Mouse (Mus musculus): ENCODE results near the gene Raver1. TPM values are rescaled to one million over a fixed set of nuclear protein-coding genes. Genes with fewer than 3 reads are reported as not detected.
"Not testable (repeated sequence)": the region's sequence is repeated elsewhere in the genome, so short reads cannot be mapped to it uniquely, and the experiment has no call there.

Gene Raver1
- polyA plus RNA-seq, 1 experiment from 2014 or later = 47.3 TPM

DNA sequence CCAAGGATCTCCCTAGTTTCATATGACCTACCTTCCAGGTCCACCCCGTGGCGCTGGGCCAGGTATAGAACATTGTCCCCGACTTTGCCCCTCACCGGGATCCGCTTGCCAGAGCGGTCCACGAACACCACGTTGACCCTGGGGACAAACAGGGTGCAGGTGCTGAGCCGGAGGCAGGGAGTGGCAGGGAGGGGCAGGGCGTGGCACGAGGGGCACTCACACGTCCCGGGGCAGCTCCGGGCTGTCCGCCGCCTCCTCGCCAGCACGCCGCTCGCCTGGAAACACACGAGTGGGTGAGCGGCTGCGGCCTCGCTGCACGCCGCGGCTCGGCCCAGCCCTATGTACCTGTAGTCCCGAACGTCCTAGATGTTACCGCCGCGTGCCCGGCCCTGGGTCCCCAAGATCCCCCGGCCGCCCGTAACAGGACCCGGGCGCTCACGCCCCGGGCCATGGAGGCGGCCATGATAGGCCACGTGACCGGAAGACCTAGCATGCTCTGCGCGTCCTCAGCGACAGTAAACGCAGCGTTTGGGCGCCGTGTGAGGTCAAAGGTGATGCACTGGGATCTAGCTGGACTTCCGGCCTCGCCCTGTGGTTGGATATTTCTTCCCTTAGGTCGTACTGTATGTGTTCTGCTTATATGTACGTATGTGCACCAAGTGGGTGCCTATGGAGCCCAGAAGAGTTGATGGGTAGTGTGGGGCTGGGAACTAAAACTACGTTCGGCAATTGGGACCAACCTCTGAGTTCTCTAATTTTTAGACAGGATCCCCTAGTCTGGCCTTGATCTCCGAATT lies 18.6 kb downstream of the Raver1 start, which contains the start of the genes Gm49373 and Fdx1l:
Gene Gm49373, minus strand, starts transcription at position 53 of the 797 bp plus-strand sequence.
Gene Fdx1l, minus strand, starts transcription at position 571 of the 797 bp plus-strand sequence.
- Histone ChIP-seq H3K4me3 (peak within 1 kb of the TSS; percentile 86), H3K27ac (replicated peaks) (peak within 1 kb of the TSS; percentile 71), H3K36me3 (peaks cover 74% of the 10 kb centered on the region), H3K9me3 (no peaks in the 10 kb centered on the region), H3K9ac (peak within 1 kb of the TSS; percentile 92), H3K4me1 (peaks cover 19% of the 10 kb centered on the region), H3K4me2 (peak within 1 kb of the TSS; percentile 87), H3K27me3 (replicated peaks) (no peaks in the 10 kb centered on the region)
- WGBS = 3% methylated on average over 58 of the region's 58 CpGs
- ATAC-seq (ENCODE audit: extremely low read depth, insufficient number of reproducible peaks, low FRiP score, low TSS enrichment) = peak; percentile 74; the same call in 1 of the 2 replicates

DNA sequence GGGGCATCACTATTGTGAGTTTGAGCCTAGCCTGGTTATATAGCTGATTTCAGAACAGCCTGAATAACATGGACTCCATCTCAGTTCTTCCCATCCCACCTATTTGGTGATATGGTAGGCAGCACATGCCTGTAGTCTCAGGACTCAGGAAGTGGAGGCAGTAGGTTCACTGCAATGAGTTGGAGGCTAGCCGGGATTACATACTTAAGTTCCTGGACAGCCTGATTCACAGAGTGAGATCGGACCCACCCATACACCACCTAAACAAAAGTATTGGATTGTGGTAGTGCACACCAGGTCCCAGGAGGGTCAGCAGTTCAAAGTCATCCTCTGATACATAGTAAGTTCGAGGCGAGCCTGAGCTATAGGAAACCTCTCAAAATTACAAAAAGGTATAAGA lies 19.2 kb downstream of the Raver1 start:
- Histone ChIP-seq H3K4me1 (peaks cover 19% of the 10 kb centered on the region), H3K27ac (replicated peaks) (peak overlapping the region; percentile 71)
- ATAC-seq (ENCODE audit: extremely low read depth, insufficient number of reproducible peaks, low FRiP score, low TSS enrichment) = no peak

GRCm38 (mm10) chr9:21067006-21067684 lies 24.7 kb downstream of the Raver1 start, which contains the start of gene Zglp1:
Gene Zglp1 (minus strand): TSS chr9:21067093.
- Histone ChIP-seq H3K27ac (replicated peaks) (no peak within 1 kb of the TSS), H3K27me3 (replicated peaks) (no peaks in the 10 kb centered on the region), H3K9ac (no peak within 1 kb of the TSS), H3K36me3 (peaks cover 87% of the 10 kb centered on the region), H3K4me1 (peaks cover 6% of the 10 kb centered on the region), H3K4me2 (no peak within 1 kb of the TSS), H3K9me3 (no peaks in the 10 kb centered on the region), H3K4me3 (no peak within 1 kb of the TSS)
- 0 out of 2 replicates have a peak, but pooled peaks have one; percentile 7 for ATAC-seq (ENCODE audit: extremely low read depth, insufficient number of reproducible peaks, low FRiP score, low TSS enrichment)
- 78% methylated on average over 27 of the region's 27 CpGs for WGBS

More for the DNA sequence above, 19.2 kb downstream of the Raver1 start:
- H3K9ac ChIP-seq = peak overlapping the region; percentile 92
- peaks cover 74% of the 10 kb centered on the region for H3K36me3 ChIP-seq
- no peaks in the 10 kb centered on the region for H3K9me3 ChIP-seq
- H3K4me3 ChIP-seq = peak overlapping the region; percentile 86
- peak overlapping the region; percentile 87 for H3K4me2 ChIP-seq
- no peaks in the 10 kb centered on the region for H3K27me3 ChIP-seq (replicated peaks)
- WGBS = 7% methylated on average over 4 of the region's 4 CpGs

GRCm38 (mm10) chr9:21062928-21063327 lies 28.9 kb downstream of the Raver1 start:
- no peak overlapping the region for H3K9ac ChIP-seq
- no peak for ATAC-seq (ENCODE audit: extremely low read depth, insufficient number of reproducible peaks, low FRiP score, low TSS enrichment)
- H3K4me2 ChIP-seq = no peak overlapping the region
- H3K4me1 ChIP-seq = no peaks in the 10 kb centered on the region
- H3K4me3 ChIP-seq = no peak overlapping the region
- H3K9me3 ChIP-seq = no peaks in the 10 kb centered on the region
- H3K27me3 ChIP-seq (replicated peaks) = no peaks in the 10 kb centered on the region
- WGBS = 83% methylated on average over 2 of the region's 2 CpGs
- H3K36me3 ChIP-seq = peaks cover 61% of the 10 kb centered on the region
- no peak overlapping the region for H3K27ac ChIP-seq (replicated peaks)

DNA sequence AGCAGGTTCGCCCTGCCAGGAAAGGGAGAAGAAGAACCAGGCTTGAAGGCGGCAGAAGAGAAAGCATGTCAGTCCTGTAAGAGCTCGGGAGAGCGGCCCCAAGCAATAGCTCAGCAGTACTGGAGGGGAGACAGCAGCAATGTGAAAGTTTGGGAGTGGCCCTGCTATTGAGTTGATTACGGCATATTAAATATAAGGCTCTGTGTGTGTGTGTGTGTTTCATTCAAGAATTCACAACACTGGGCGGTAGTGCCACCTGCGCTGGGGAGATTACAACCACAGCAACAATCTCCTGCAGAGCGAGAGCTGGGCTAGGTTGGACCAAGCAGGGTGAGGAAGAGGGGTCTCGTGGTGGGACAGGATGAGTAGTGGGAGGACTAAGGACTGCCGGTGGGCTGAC lies 40.2 kb downstream of the Raver1 start:
- Histone ChIP-seq H3K36me3 (no peaks in the 10 kb centered on the region), H3K27me3 (replicated peaks) (peaks cover 21% of the 10 kb centered on the region; the same call in 1 of the 2 replicates), H3K4me2 (no peak overlapping the region), H3K4me1 (no peaks in the 10 kb centered on the region), H3K4me3 (no peak overlapping the region), H3K9me3 (no peaks in the 10 kb centered on the region), H3K27ac (replicated peaks) (no peak overlapping the region), H3K9ac (no peak overlapping the region)
- ATAC-seq (ENCODE audit: extremely low read depth, insufficient number of reproducible peaks, low FRiP score, low TSS enrichment) = no peak
- WGBS = 51% methylated on average over 10 of the region's 10 CpGs

DNA sequence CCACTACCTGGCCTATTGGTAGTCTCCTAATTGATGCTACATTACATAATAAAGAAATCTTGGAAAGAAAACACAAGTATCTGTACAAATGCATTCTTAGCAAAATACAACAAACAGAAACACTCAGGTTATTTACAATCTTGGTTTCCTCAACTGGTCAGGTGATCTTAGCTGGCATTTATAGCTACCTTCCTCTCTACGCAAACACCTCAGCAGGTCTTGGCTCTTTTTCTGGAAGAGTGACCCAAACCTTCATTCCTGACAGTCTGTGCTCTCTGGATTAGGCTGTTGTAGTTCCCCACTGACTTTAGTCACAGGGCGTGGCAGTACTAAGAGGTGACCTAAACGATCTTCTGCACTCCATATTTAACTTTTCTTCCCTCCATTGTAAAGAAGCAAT lies 46.6 kb downstream of the Raver1 start:
- Histone ChIP-seq H3K9me3 (no peaks in the 10 kb centered on the region), H3K9ac (no peak overlapping the region), H3K27me3 (replicated peaks) (peaks cover 10% of the 10 kb centered on the region), H3K4me1 (0 out of 2 replicates have a peak, but pooled peaks cover 2% of the 10 kb centered on the region), H3K27ac (replicated peaks) (no peak overlapping the region), H3K4me3 (no peak overlapping the region), H3K4me2 (no peak overlapping the region), H3K36me3 (no peaks in the 10 kb centered on the region)
- ATAC-seq (ENCODE audit: extremely low read depth, insufficient number of reproducible peaks, low FRiP score, low TSS enrichment) = no peak
- WGBS = 69% methylated on average over 3 of the region's 3 CpGs

- H3K27me3 ChIP-seq (replicated peaks) = peaks cover 12% of the 10 kb centered on the region
- not testable (repeated sequence) for H3K9me3 ChIP-seq; H3K4me2 ChIP-seq; H3K27ac ChIP-seq (replicated peaks); H3K9ac ChIP-seq; ATAC-seq (ENCODE audit: extremely low read depth, insufficient number of reproducible peaks, low FRiP score, low TSS enrichment); H3K4me1 ChIP-seq; H3K4me3 ChIP-seq; H3K36me3 ChIP-seq
- 43% methylated on average over 1 of the region's 1 CpGs for WGBS
Measured at GRCm38 (mm10) chr9:21044785-21045184, 47.0 kb downstream of the Raver1 start.

GRCm38 (mm10) chr9:21043563-21043962 lies 48.2 kb downstream of the Raver1 start:
- Histone ChIP-seq H3K36me3 (no peaks in the 10 kb centered on the region), H3K4me3 (no peak overlapping the region), H3K27ac (replicated peaks) (no peak overlapping the region), H3K9ac (no peak overlapping the region), H3K4me1 (0 out of 2 replicates have a peak, but pooled peaks cover 2% of the 10 kb centered on the region), H3K9me3 (no peaks in the 10 kb centered on the region), H3K4me2 (no peak overlapping the region), H3K27me3 (replicated peaks) (peaks cover 24% of the 10 kb centered on the region)
- no peak for ATAC-seq (ENCODE audit: extremely low read depth, insufficient number of reproducible peaks, low FRiP score, low TSS enrichment)
- 69% methylated on average over 4 of the region's 4 CpGs for WGBS

DNA sequence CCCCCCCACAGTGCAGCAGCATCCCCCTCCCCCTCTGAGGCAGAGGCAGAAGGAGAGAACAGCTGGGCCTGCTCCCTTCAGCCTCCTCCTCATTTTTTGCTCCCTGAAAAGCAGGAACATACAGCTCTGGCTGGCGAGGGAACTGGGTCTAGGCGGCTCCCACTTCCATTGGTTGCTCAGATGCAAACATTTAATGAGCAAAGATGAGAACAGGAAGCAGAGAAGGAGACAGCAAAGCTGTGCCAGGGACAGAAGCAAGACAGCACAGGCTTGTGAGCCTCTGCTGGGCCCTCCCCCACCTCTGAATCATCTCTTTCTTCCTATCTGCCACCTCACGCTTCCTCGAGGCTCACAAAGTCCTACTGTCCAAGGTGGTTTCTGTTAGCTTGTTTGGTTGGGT lies 50.5 kb downstream of the Raver1 start:
- WGBS = 54% methylated on average over 4 of the region's 4 CpGs
- H3K4me2 ChIP-seq = no peak overlapping the region
- no peaks in the 10 kb centered on the region for H3K36me3 ChIP-seq
- H3K4me3 ChIP-seq = no peak overlapping the region
- no peak overlapping the region for H3K27ac ChIP-seq (replicated peaks)
- H3K4me1 ChIP-seq = peaks cover 20% of the 10 kb centered on the region
- peaks cover 46% of the 10 kb centered on the region for H3K27me3 ChIP-seq (replicated peaks)
- no peak overlapping the region for H3K9ac ChIP-seq
- no peaks in the 10 kb centered on the region for H3K9me3 ChIP-seq
- ATAC-seq (ENCODE audit: extremely low read depth, insufficient number of reproducible peaks, low FRiP score, low TSS enrichment) = no peak

DNA sequence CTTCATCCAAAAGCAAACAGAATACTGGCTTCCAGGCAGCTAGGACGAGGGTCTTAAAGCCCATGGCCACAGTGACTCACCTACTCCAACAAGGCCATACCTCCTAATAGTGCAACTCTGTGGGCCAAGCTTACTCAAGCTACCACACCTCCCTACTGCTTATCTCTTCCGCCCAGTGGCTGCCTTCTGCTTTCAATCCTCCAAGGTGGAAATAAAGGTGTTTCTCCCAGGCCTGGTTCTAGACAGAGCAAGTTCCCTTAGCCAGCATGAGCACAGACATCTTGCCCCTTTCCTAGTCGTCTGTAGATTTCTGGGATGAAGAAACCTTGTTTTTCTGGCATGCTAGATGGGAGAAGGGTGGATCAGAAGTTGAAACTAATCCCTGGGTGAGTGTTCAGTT lies 52.0 kb downstream of the Raver1 start:
- H3K27me3 ChIP-seq (replicated peaks) = peaks cover 62% of the 10 kb centered on the region
- 70% methylated on average over 3 of the region's 3 CpGs for WGBS
- peaks cover 30% of the 10 kb centered on the region for H3K4me1 ChIP-seq

DNA sequence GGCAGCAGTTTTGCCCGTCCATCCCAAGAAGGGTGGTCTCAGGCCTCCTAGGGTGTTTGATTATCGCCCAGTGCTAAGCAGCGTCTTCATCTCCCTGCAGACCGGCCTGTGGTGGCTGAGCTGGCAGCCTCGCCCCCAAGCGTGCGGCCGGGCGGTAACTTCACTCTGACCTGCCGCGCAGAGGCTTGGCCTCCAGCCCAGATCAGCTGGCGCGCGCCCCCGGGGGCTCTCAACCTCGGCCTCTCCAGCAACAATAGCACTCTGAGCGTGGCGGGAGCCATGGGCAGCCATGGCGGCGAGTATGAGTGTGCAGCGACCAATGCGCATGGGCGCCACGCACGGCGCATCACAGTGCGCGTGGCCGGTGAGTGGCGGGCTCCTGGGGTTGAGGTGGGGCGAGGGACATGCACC lies 54.3 kb downstream of the Raver1 start:
- H3K4me2 ChIP-seq = peak overlapping the region; percentile 70
- no peak overlapping the region for H3K27ac ChIP-seq (replicated peaks)
- peaks cover 46% of the 10 kb centered on the region for H3K4me1 ChIP-seq
- H3K9ac ChIP-seq = peak overlapping the region; percentile 69
- peaks cover 85% of the 10 kb centered on the region for H3K27me3 ChIP-seq (replicated peaks)
- peak; percentile 32; the same call in 1 of the 2 replicates for ATAC-seq (ENCODE audit: extremely low read depth, insufficient number of reproducible peaks, low FRiP score, low TSS enrichment)
- no peaks in the 10 kb centered on the region for H3K36me3 ChIP-seq
- H3K9me3 ChIP-seq = no peaks in the 10 kb centered on the region
- 2% methylated on average over 31 of the region's 31 CpGs for WGBS
- peak overlapping the region; percentile 43 for H3K4me3 ChIP-seq

More for the DNA sequence above, 52.0 kb downstream of the Raver1 start:
- Histone ChIP-seq H3K9me3 (no peaks in the 10 kb centered on the region), H3K36me3 (no peaks in the 10 kb centered on the region), H3K4me3 (no peak overlapping the region), H3K27ac (replicated peaks) (no peak overlapping the region), H3K4me2 (no peak overlapping the region), H3K9ac (no peak overlapping the region)
- ATAC-seq (ENCODE audit: extremely low read depth, insufficient number of reproducible peaks, low FRiP score, low TSS enrichment) = no peak

All from heart, embryonic 13.5 days (tissue).